Mouse (Mus musculus): Measurements from ENCODE around the gene Hmcn1.

Gene Hmcn1

GRCm38 (mm10) chr1:150993162-150994064, at the start of gene Hmcn1:
TSS of gene Hmcn1 (minus strand) at chr1:150993435.
- CTCF ChIA-PET = no interaction called here

- CTCF ChIA-PET = no interaction called here
These were observed 47.9 kb upstream of the Hmcn1 start for GRCm38 (mm10) chr1:151040945-151041649.

- CTCF ChIA-PET = no interaction called here
These were observed 47.1 kb upstream of the Hmcn1 start for GRCm38 (mm10) chr1:151040290-151040689.

GRCm38 (mm10) chr1:151039189-151039588, 46.0 kb upstream of the Hmcn1 start:
- CTCF ChIA-PET = no interaction called here

GRCm38 (mm10) chr1:151038566-151038965, 45.3 kb upstream of the Hmcn1 start:
- CTCF ChIA-PET = no interaction called here

GRCm38 (mm10) chr1:151036405-151036985, 43.3 kb upstream of the Hmcn1 start:
- CTCF ChIA-PET = no interaction called here

GRCm38 (mm10) chr1:151035766-151036165, 42.5 kb upstream of the Hmcn1 start:
- CTCF ChIA-PET = interaction anchor here (0.6 kb wide), 1 partner anchor 308 kb away, joined by 34 read pairs; no protein-coding TSS in a partner anchor

- CTCF ChIA-PET = interaction anchor here (0.6 kb wide), 1 partner anchor 308 kb away, joined by 34 read pairs; no protein-coding TSS in a partner anchor
These were observed 41.9 kb upstream of the Hmcn1 start for GRCm38 (mm10) chr1:151034993-151035592.

- CTCF ChIA-PET = no interaction called here
These were observed 40.1 kb upstream of the Hmcn1 start for GRCm38 (mm10) chr1:151033291-151033690.

GRCm38 (mm10) chr1:151031581-151031980, 38.3 kb upstream of the Hmcn1 start:
- CTCF ChIA-PET = no interaction called here

- CTCF ChIA-PET = no interaction called here
These were observed 37.9 kb upstream of the Hmcn1 start for GRCm38 (mm10) chr1:151031086-151031485.

GRCm38 (mm10) chr1:151025049-151025773, 32.0 kb upstream of the Hmcn1 start:
- CTCF ChIA-PET = interaction anchor here (0.6 kb wide), 1 partner anchor 368 kb away, joined by 4 read pairs; no protein-coding TSS in a partner anchor

GRCm38 (mm10) chr1:151019273-151019890, 26.1 kb upstream of the Hmcn1 start:
- CTCF ChIA-PET = no interaction called here

- CTCF ChIA-PET = interaction anchor here (1.3 kb wide), 1 partner anchor 12 kb away, joined by 3 read pairs; no protein-coding TSS in a partner anchor
These were observed 17.8 kb upstream of the Hmcn1 start for GRCm38 (mm10) chr1:151011056-151011455.

GRCm38 (mm10) chr1:151009115-151009797, 16.0 kb upstream of the Hmcn1 start:
- CTCF ChIA-PET = no interaction called here

GRCm38 (mm10) chr1:151007747-151008146, 14.5 kb upstream of the Hmcn1 start:
- CTCF ChIA-PET = no interaction called here

GRCm38 (mm10) chr1:151004007-151004406, 10.8 kb upstream of the Hmcn1 start:
- CTCF ChIA-PET = no interaction called here

- CTCF ChIA-PET = no interaction called here
These were observed 8.7 kb upstream of the Hmcn1 start for GRCm38 (mm10) chr1:151001868-151002428.

- CTCF ChIA-PET = no interaction called here
These were observed 7.5 kb upstream of the Hmcn1 start for GRCm38 (mm10) chr1:151000714-151001113.

- CTCF ChIA-PET = no interaction called here
These were observed 1.4 kb upstream of the Hmcn1 start for GRCm38 (mm10) chr1:150994612-150995011.

Measured in spleen, embryonic (tissue).